Mouse (Mus musculus) kidney, adult 11 months (tissue): ENCODE measurements around the gene Plekhg4.

Source experiments
- DNase-seq: peaks from one replicate; pipeline ENCODE4 v3.0.0; 2022

Plekhg4 gene

DNA sequence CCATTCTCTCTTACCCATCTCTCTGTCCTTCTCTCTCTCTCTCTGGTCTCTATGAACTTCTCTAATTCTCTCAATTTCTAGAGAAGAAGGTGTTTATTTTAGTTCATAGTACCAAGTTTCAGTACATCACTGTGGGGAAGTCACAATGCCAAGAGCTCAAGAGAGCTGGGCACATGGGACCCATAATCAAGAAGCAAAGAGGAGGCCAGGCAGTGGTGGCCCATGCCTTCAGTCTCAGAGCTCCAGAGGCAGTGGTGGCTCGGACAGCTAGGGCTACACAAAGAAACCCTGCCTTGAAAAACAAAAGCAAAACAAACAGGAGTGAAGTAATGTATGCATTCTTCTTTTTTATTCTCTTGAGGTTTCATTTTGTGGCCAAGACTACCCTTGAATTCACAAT lies 31.4 kb downstream of the Plekhg4 start:
- no peak for DNase-seq

- no peak for DNase-seq
Measured at GRCm38 (mm10) chr8:105406416-105406815, 33.3 kb downstream of the Plekhg4 start.

DNA sequence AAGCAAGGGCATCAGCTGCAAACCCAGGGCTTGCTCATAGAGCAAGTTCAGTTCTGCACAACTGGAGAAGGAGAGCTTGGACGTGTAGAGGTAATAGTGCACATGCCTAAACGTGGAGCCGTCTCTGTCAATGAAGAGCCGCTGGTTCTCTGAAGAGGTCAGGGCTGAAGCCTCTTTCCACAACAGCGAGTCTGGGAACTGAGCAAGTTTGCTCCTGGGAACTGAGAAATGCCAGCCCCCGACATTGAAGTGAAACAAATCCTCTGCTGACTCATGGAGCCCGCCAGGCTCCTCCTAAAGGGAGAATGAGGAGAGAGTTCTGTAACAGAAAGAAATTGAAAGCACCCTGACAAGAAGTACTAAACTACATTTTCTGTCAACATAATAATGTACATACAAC lies 35.3 kb downstream of the Plekhg4 start:
- DNase-seq, result no peak

- no peak for DNase-seq
Measured at GRCm38 (mm10) chr8:105409947-105410346, 36.9 kb downstream of the Plekhg4 start.

- peak; percentile 12 for DNase-seq
Measured at GRCm38 (mm10) chr8:105413391-105413790, 40.3 kb downstream of the Plekhg4 start, which contains the start of the genes Kctd19 and Lrrc36. Gene Kctd19 (minus strand): TSS chr8:105413502. Gene Lrrc36 (plus strand): TSS chr8:105413571.

- no peak for DNase-seq
Measured at GRCm38 (mm10) chr8:105418992-105419391, 45.9 kb downstream of the Plekhg4 start.

DNA sequence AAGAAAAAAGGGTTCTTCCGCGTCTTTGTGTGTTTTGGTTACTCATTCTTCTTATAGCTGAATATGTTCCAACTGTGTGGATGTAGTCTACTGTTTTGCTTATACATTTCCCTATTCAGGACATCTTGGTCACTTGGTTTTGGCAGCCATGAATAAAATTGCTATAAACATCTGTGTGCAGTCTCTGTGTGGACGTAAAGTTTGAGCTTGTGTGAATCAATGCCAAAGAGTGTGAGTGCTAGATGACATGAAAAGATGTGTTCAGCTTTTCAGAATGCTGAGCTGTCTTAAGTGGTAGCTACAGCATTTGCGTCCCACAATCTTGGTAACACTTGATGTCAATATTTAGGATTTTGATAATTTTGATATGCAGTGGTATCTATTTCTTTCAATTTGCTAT lies 46.7 kb downstream of the Plekhg4 start:
- no peak for DNase-seq

GRCm38 (mm10) chr8:105422006-105422405 lies 48.9 kb downstream of the Plekhg4 start:
- no peak for DNase-seq

GRCm38 (mm10) chr8:105426878-105427277 lies 53.8 kb downstream of the Plekhg4 start:
- no peak for DNase-seq

GRCm38 (mm10) chr8:105431743-105432515 lies 58.9 kb downstream of the Plekhg4 start:
- no peak for DNase-seq
